Mouse (Mus musculus): ENCODE measurements around the gene Aloxe3.

DNA sequence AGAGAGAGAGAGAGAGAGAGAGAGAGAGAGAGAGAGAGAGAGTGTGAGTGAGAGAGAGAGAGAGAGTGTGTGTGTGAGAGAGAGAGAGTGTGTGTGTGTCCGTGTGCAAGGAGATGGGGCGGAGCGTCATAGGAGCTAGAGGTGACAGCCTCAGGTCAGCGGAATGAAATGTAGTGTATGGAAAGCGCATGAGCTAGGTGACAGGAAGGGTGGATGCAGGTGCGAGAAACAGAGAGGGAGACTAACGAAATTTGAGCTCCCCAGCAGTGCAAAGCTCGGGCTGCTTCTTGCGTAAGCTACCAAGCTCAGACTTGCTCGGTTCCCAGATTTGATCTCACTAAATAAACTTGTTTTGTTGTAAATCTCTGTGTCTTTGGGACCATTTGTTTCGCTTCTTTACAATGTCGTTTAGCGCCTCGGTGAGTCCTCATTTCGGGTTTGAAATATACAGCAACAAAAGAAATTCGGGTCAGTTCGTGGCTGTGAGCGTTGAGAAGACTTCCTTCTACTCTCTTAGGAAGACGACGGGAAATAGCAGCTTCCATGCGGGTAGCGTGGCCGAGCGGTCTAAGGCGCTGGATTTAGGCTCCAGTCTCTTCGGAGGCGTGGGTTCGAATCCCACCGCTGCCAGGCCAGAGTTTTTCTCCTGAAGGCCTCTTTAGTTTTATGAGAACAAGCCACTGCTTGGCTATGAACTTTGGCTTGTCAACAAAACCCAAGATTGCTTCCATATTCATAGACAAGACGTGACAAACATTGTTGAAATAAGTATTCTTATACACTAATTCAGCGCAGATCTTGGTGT, 1.8 kb upstream of the Aloxe3 start:
- TF ChIP-seq HCFC1 (IDR thresholded peaks at IDR 0.05; ENCODE audit: borderline replicate concordance, insufficient read depth, low read length) (0 out of 2 replicates have a peak, but pooled peaks have one; percentile 58), ZNF384 (IDR thresholded peaks at IDR 0.05; ENCODE audit: low read depth, low read length) (no peak)

Data from ES-E14 (cell line).